Mouse (Mus musculus) forebrain, embryonic 14.5 days (tissue): Measurements from ENCODE around the gene Sap30bp. TPM values are rescaled to one million over a fixed set of nuclear protein-coding genes. Genes with fewer than 3 reads are reported as not detected.

Experiments used
- ATAC-seq: fragments of 200-750 bp; cut with Nextera tagmentation; 2 replicates; pipeline ENCODE4 v1.8.0; 2017; ENCODE audit warnings: mild to moderate bottlenecking, moderate library complexity
- DNase-seq: peaks from one replicate; pipeline ENCODE4 v3.0.0-alpha.2; 2015; ENCODE audit warnings: low spot score
- H3K27ac ChIP-seq: fragments of 300-500 bp; sonication (generic); 2 replicates; pipeline ENCODE4 v1.5.1; 2014; ENCODE audit warnings: low read depth, mild to moderate bottlenecking, control low read depth, low read length, moderate library complexity
- H3K27me3 ChIP-seq: fragments of 300-500 bp; sonication (generic); replicated peaks from 2 replicates; pipeline ENCODE4 v1.6.1; 2014; ENCODE audit warnings: low read length, control low read depth, mixed read lengths; ENCODE audit not compliant: control insufficient read depth, insufficient read depth
- H3K36me3 ChIP-seq: fragments of 300-500 bp; sonication (generic); 2 replicates; pipeline ENCODE4 v1.6.1; 2014; ENCODE audit warnings: low read length, control low read depth; ENCODE audit not compliant: control insufficient read depth, insufficient read depth
- H3K4me1 ChIP-seq: fragments of 300-500 bp; sonication (generic); 2 replicates; pipeline ENCODE4 v1.6.1; 2014; ENCODE audit warnings: antibody characterized with exemption, low read length, control low read depth; ENCODE audit not compliant: control insufficient read depth, insufficient read depth
- H3K4me2 ChIP-seq: fragments of 300-500 bp; sonication (generic); 2 replicates; pipeline ENCODE4 v1.6.1; 2014; ENCODE audit warnings: mild to moderate bottlenecking, control low read depth, low read length
- H3K4me3 ChIP-seq: fragments of 300-500 bp; sonication (generic); 2 replicates; pipeline ENCODE4 v1.5.1; 2014; ENCODE audit warnings: low read depth, low read length, control low read depth
- H3K9ac ChIP-seq: fragments of 300-500 bp; sonication (generic); 2 replicates; pipeline ENCODE4 v1.6.1; 2014; ENCODE audit warnings: mild to moderate bottlenecking, low read length, control low read depth, moderate library complexity
- H3K9me3 ChIP-seq: fragments of 300-500 bp; sonication (generic); replicated peaks from 2 replicates; pipeline ENCODE4 v1.6.1; 2016; ENCODE audit warnings: low read length, control low read depth, mixed read lengths; ENCODE audit not compliant: control insufficient read depth
- WGBS: fragments of 180-500 bp; shearing (Covaris S2); extraction: QIAGEN DNeasy Blood & Tissue Kit; methylation state at CpG from one replicate; pipeline ENCODE4 v1.1.7; 2014; 5-methylcytosine and 5-hydroxymethylcytosine counted together
- polyA plus RNA-seq: library from polyadenylated mRNA; unstranded; fragments of >200 nt; fragmentation: Nextera tagmentation; extraction: Ambion mirVana; gene quantifications from 2 replicates; pipeline ENCODE4 v1.2.1, GENCODE M21; 2014

Gene Sap30bp
- polyA plus RNA-seq, 1 experiment from 2014 or later = 55.8 TPM

- H3K9me3 ChIP-seq = no peaks in the 10 kb centered on the region
- H3K27ac ChIP-seq = no peak overlapping the region
- no peaks in the 10 kb centered on the region for H3K36me3 ChIP-seq
- 12% methylated on average over 10 of the region's 10 CpGs for WGBS
- DNase-seq (no peak), ATAC-seq (no peak)
- no peak overlapping the region for H3K4me3 ChIP-seq
- 0 out of 2 replicates have a peak, but pooled peaks cover 4% of the 10 kb centered on the region for H3K4me1 ChIP-seq
- H3K4me2 ChIP-seq = no peak overlapping the region
- no peaks in the 10 kb centered on the region for H3K27me3 ChIP-seq
- H3K9ac ChIP-seq = no peak overlapping the region
Observed at GRCm38 (mm10) chr11:116000607-116001006, 67.5 kb downstream of the Sap30bp start.

- no peak overlapping the region for H3K27ac ChIP-seq
- H3K36me3 ChIP-seq = no peaks in the 10 kb centered on the region
- no peak for DNase-seq
- 81% methylated on average over 6 of the region's 6 CpGs for WGBS
- H3K9ac ChIP-seq = no peak overlapping the region
- no peaks in the 10 kb centered on the region for H3K9me3 ChIP-seq
- H3K27me3 ChIP-seq = no peaks in the 10 kb centered on the region
- no peak overlapping the region for H3K4me3 ChIP-seq
- no peak overlapping the region for H3K4me2 ChIP-seq
- ATAC-seq = no peak
- H3K4me1 ChIP-seq = 0 out of 2 replicates have a peak, but pooled peaks cover 4% of the 10 kb centered on the region
Observed at GRCm38 (mm10) chr11:116001725-116002124, 68.6 kb downstream of the Sap30bp start.

- no peak for ATAC-seq
- Histone ChIP-seq H3K9me3 (no peaks in the 10 kb centered on the region), H3K27ac (no peak overlapping the region), H3K9ac (no peak overlapping the region), H3K4me1 (0 out of 2 replicates have a peak, but pooled peaks cover 4% of the 10 kb centered on the region), H3K4me2 (no peak overlapping the region), H3K27me3 (no peaks in the 10 kb centered on the region), H3K36me3 (peaks cover 9% of the 10 kb centered on the region), H3K4me3 (no peak overlapping the region)
- no peak for DNase-seq
- 82% methylated on average over 3 of the region's 3 CpGs for WGBS
Observed at GRCm38 (mm10) chr11:116002894-116003293, 69.8 kb downstream of the Sap30bp start.

DNA sequence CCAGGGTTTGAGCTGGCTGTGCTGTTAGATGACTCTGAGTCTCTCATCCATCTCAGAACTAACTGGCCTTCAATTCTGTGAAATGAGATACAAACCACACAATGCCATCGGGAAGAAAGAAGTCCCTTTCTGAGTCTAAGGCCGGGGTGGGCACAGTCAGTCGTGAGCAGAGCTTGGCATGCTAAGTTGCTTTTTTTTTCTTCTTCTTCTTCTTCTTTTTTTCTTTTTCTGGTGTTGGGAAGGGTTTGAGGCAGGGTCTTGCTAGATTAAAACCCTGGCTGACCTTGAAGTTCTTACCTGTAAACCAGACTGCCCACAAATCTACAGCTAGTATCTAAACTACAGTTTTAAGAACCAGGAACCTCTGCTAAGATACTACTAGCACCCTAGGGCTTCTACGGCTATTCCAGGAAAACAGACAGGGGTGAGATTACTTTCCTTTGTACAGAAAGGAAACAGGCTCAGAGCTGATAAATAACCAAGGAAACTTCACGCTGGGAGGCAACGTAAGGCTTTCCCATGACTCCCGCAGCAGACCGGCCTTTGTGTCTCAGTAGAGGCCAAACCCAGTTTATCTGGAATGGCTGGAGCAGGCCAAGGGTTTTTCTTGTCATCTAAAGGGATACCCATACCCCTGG, 71.2 kb downstream of the Sap30bp start:
- Histone ChIP-seq H3K9ac (peak overlapping the region; percentile 46), H3K4me3 (peak overlapping the region; percentile 30), H3K4me1 (0 out of 2 replicates have a peak, but pooled peaks cover 4% of the 10 kb centered on the region), H3K27ac (no peak overlapping the region), H3K27me3 (no peaks in the 10 kb centered on the region), H3K9me3 (no peaks in the 10 kb centered on the region), H3K4me2 (peak overlapping the region; percentile 63), H3K36me3 (peaks cover 17% of the 10 kb centered on the region)
- no peak for DNase-seq
- WGBS = 36% methylated on average over 8 of the region's 8 CpGs
- no peak for ATAC-seq

DNA sequence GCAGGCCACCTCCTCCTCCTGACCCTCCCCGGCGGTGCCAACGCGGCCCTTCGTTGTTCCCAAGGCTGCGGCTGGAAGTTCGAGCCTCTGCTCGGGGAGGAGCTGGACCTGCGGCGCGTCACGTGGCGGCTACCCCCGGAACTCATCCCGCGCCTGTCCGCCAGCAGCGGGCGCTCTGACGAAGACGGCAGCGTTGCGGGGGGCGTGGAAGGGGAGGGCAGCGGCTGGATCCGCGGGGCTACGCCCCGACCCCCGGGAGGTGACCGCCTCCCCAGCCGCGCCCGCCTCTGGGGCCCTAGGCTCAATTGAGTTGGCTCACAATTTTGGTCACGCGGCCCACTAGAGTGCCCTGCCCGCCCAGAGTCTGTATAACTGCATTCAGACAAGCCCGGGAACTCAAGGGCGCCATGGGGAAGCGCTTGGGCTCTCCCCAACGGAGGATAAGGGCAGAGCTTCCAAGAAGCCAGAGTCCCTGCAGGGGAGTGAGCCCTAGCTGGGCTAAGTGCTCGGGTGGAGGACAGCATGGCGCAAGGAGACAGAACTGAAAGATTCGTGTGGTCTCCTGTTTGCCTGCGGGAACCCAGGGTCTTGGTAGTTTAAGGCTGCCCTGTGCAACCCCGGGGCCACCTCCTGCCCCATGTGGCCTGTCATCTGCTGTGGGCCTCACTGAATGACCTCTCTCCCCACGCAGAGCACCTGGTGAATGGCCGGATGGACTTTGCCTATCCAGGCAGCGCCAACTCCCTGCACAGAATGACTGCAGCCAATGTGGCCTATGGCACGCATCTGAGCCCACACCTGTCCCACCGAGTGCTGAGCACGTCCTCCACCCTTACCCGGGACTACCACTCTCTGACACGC, 72.0 kb downstream of the Sap30bp start:
- 0 out of 2 replicates have a peak overlapping the region, but pooled peaks have one; percentile 39 for H3K27ac ChIP-seq
- 6% methylated on average over 50 of the region's 54 CpGs for WGBS

GRCm38 (mm10) chr11:116005701-116006419, 72.8 kb downstream of the Sap30bp start:
- 0 out of 2 replicates have a peak overlapping the region, but pooled peaks have one; percentile 46 for H3K9ac ChIP-seq
- ATAC-seq (no peak), DNase-seq (no peak)
- H3K4me3 ChIP-seq = no peak overlapping the region
- H3K36me3 ChIP-seq = peaks cover 17% of the 10 kb centered on the region
- H3K4me1 ChIP-seq = 0 out of 2 replicates have a peak, but pooled peaks cover 4% of the 10 kb centered on the region
- H3K9me3 ChIP-seq = no peaks in the 10 kb centered on the region
- H3K27ac ChIP-seq = no peak overlapping the region
- no peak overlapping the region; the same call in 1 of the 2 replicates for H3K4me2 ChIP-seq
- WGBS = 65% methylated on average over 9 of the region's 9 CpGs
- H3K27me3 ChIP-seq = no peaks in the 10 kb centered on the region

More for the DNA sequence above, 72.0 kb downstream of the Sap30bp start:
- Histone ChIP-seq H3K36me3 (peaks cover 17% of the 10 kb centered on the region), H3K4me1 (0 out of 2 replicates have a peak, but pooled peaks cover 4% of the 10 kb centered on the region), H3K9ac (peak overlapping the region; percentile 46), H3K4me2 (peak overlapping the region; percentile 63), H3K9me3 (no peaks in the 10 kb centered on the region), H3K27me3 (no peaks in the 10 kb centered on the region), H3K4me3 (peak overlapping the region; percentile 30)
- DNase-seq (peak; percentile 72), ATAC-seq (peak; percentile 70)

DNA sequence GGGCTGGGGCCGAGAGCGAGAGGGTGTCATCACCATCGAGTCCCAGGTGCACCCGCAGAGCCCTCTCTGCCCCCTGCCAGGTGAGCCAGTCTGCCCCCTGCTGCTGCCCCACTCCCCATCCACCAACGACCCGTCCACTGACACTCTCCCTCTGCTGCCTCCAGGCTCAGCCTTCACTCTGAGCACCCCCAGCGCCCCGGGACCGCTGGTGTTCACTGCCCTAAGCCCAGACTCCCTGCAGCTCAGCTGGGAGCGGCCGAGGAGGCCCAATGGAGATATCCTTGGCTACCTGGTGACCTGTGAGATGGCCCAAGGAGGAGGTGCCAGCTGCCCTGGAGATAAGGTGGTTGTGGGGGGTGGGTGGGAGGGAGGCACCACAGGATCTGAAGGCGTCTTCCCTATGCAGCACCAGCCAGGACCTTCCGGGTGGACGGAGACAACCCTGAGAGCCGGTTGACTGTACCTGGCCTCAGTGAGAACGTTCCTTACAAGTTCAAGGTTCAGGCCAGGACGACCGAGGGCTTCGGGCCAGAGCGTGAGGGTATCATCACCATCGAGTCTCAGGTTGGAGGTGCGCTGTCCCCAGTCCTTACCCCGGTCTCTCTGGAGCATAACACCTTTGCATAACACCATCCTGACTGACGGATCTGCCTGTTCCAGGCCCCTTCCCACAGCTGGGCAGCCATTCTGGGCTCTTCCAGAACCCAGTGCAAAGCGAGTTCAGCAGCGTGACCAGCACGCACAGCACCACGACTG, 74.2 kb downstream of the Sap30bp start:
- H3K4me1 ChIP-seq = peaks cover 4% of the 10 kb centered on the region; the same call in 1 of the 2 replicates
- H3K36me3 ChIP-seq = peaks cover 17% of the 10 kb centered on the region
- WGBS = 89% methylated on average over 28 of the region's 28 CpGs
- H3K27ac ChIP-seq = no peak overlapping the region
- no peak for DNase-seq
- no peaks in the 10 kb centered on the region for H3K9me3 ChIP-seq
- H3K4me2 ChIP-seq = no peak overlapping the region
- no peak overlapping the region for H3K9ac ChIP-seq
- no peaks in the 10 kb centered on the region for H3K27me3 ChIP-seq
- H3K4me3 ChIP-seq = no peak overlapping the region
- no peak for ATAC-seq

DNA sequence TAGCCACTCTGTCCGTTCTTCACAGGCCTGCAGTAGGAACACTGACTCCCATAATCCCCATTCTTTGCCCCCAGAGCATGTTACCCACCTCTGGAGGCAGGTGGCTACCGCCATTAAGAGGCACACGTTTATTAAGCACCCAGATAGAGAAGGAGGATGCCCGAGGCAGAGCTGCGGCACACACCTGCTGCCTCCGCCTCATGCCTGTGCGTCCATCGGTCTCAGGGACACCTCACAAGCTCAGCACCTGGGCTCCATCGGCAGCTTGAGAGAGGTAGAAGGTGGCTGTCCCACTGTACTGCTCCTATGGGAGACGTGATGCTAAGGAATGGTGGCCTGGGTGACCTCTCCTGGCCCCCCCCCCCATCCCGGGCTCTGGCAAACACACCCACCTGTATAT, 75.3 kb downstream of the Sap30bp start:
- Histone ChIP-seq H3K4me3 (no peak overlapping the region), H3K36me3 (peaks cover 17% of the 10 kb centered on the region), H3K27ac (no peak overlapping the region), H3K4me1 (peaks cover 4% of the 10 kb centered on the region; the same call in 1 of the 2 replicates), H3K9me3 (no peaks in the 10 kb centered on the region), H3K4me2 (no peak overlapping the region), H3K27me3 (no peaks in the 10 kb centered on the region), H3K9ac (no peak overlapping the region)
- ATAC-seq = no peak
- WGBS = 87% methylated on average over 11 of the region's 11 CpGs
- no peak for DNase-seq
